In the genomic region with DNA sequence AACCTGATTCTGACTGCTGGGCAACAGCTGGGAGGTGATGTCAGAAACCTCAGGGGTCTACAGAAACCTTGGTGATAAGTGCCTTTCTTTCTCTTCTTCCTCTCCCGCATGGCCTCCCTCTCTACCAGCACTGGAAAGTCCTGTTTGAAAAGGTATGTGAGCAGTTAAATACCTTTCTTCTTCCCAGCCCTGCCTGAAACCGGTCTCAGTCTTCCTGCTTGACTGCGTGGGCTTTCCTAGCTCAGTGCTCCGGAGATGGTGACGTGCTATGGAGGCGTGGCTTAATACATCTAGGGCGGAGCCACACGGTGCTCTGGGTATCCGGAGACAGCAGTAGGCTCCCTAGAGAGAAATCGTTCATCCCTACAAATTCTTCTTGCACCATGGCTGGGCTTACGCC, we compare ENCODE assay signal across 7 mouse cellular contexts. TPM values are rescaled to one million over a fixed set of nuclear protein-coding genes. Genes with fewer than 3 reads are reported as not detected.
A peak's percentile ranks its signal among the peaks of the same experiment; 100 is the strongest.
DNase-seq lines count a peak whose midpoint lies in the region; ATAC-seq and TF ChIP-seq lines count a peak whose summit lies in the region.

No protein-coding gene starts in this region.

- 3% methylated on average over 11 of the region's 11 CpGs for WGBS in embryonic facial prominence, embryonic 10.5 days
- 4% methylated on average over 11 of the region's 11 CpGs for WGBS in intestine, postnatal 0 days

- H3K4me3 ChIP-seq in embryonic facial prominence, embryonic 10.5 days: peak overlapping the region; percentile 83
- H3K4me3 ChIP-seq in intestine, postnatal 0 days (ENCODE audit: low read depth, low read length): peak overlapping the region; percentile 68

- no peaks in the 10 kb centered on the region for H3K36me3 ChIP-seq in embryonic facial prominence, embryonic 10.5 days (replicated peaks)
- H3K36me3 ChIP-seq in intestine, postnatal 0 days (ENCODE audit: control insufficient read depth, insufficient read depth): no peaks in the 10 kb centered on the region

- TF ChIP-seq CTCF in intestine, postnatal 0 days (IDR thresholded peaks at IDR 0.05; ENCODE audit: low read depth): no peak

- no peak overlapping the region for H3K27ac ChIP-seq in embryonic facial prominence, embryonic 10.5 days (replicated peaks)
- H3K27ac ChIP-seq in intestine, postnatal 0 days (ENCODE audit: low read depth, low read length): no peak overlapping the region

- peaks cover 40% of the 10 kb centered on the region for H3K4me1 ChIP-seq in embryonic facial prominence, embryonic 10.5 days
- H3K4me1 ChIP-seq in intestine, postnatal 0 days (replicated peaks; ENCODE audit: control insufficient read depth, insufficient read depth, low read length): no peaks in the 10 kb centered on the region

- no peak overlapping the region for H3K9ac ChIP-seq in intestine, postnatal 0 days (ENCODE audit: low read depth, low read length)

- H3K4me2 ChIP-seq in intestine, postnatal 0 days (replicated peaks; ENCODE audit: low read depth): peak overlapping the region; percentile 98

- intact Hi-C loops in left cerebral cortex, postnatal 14 days (cut with DNase I): loop anchor here (5.0 kb wide), 1 partner anchor 50 kb away; no protein-coding TSS in a partner anchor

- H3K27me3 ChIP-seq in embryonic facial prominence, embryonic 10.5 days (replicated peaks; ENCODE audit: low read depth, poor library complexity, severe bottlenecking): peaks cover 64% of the 10 kb centered on the region
- peaks cover 36% of the 10 kb centered on the region for H3K27me3 ChIP-seq in intestine, postnatal 0 days (replicated peaks; ENCODE audit: control insufficient read depth, insufficient read depth, low read length)

- 0 out of 2 replicates have a peak, but pooled peaks have one; percentile 26 for ATAC-seq in intestine, postnatal 0 days
- ATAC-seq in megakaryocyte-erythroid progenitor cell, adult 5-6 weeks (replicated peaks; ENCODE audit: low FRiP score, low TSS enrichment, poor library complexity, severe bottlenecking): peak; percentile 68

- H3K9me3 ChIP-seq in embryonic facial prominence, embryonic 10.5 days: peaks cover 3% of the 10 kb centered on the region; the same call in 1 of the 2 replicates
- no peaks in the 10 kb centered on the region for H3K9me3 ChIP-seq in intestine, postnatal 0 days (ENCODE audit: control insufficient read depth)

- peak; percentile 79 for DNase-seq in adrenal gland, postnatal 14 days
- peak; percentile 68 for DNase-seq in embryonic facial prominence, embryonic 10.5 days (ENCODE audit: low spot score)
- DNase-seq in heart, adult 11 months: peak; percentile 98
- DNase-seq in left cerebral cortex, postnatal 14 days (ENCODE audit: low spot score in 2 of 2): peak; percentile 81 to 90
- DNase-seq in right cerebral cortex, postnatal 25 days: peak; percentile 80

RNA-seq across cellular contexts. Expression of gene Rhbdl3, which starts 1.8 kb away (rescaled TPM):
- 2.6 and 3.2 TPM in 2 replicates for total RNA-seq in adrenal gland, postnatal 14 days (2021)
- polyA plus RNA-seq in embryonic facial prominence, embryonic 10.5 days (2016; fragmentation: Nextera tagmentation; extraction: Ambion mirVana): 2.1 and 3.7 TPM in 2 replicates
- 1.3 and 1.4 TPM in 2 replicates for polyA plus RNA-seq in intestine, postnatal 0 days (2015; fragmentation: Nextera tagmentation; extraction: Ambion mirVana)
- 10 to 100 TPM; 30.3 to 31.9 TPM for total RNA-seq in left cerebral cortex, postnatal 14 days (2021)
- total RNA-seq in megakaryocyte-erythroid progenitor cell, adult 5-6 weeks (2014; fragmentation: Nextera tagmentation): 0.44 and 0.64 TPM in 2 replicates
- not detected in 2 replicates for total RNA-seq in megakaryocyte-erythroid progenitor cell, adult 5-6 weeks (2017)
